Mouse (Mus musculus) liver, embryonic 12.5 days (tissue): Measurements from ENCODE around the gene Samd14. TPM values are rescaled to one million over a fixed set of nuclear protein-coding genes. Genes with fewer than 3 reads are reported as not detected.
A peak's percentile ranks its signal among the peaks of the same experiment; 100 is the strongest.

Experiments
- ATAC-seq: fragments of 200-750 bp; cut with Nextera tagmentation; 2 replicates; pipeline ENCODE4 v1.8.0; 2017; ENCODE audit warnings: moderate number of reproducible peaks, mild to moderate bottlenecking, moderate library complexity
- H3K27ac ChIP-seq: fragments of 300-500 bp; sonication (generic); 2 replicates; pipeline ENCODE4 v1.5.1; 2016; ENCODE audit warnings: mild to moderate bottlenecking
- H3K27me3 ChIP-seq: fragments of 300-500 bp; sonication (generic); replicated peaks from 2 replicates; pipeline ENCODE4 v1.6.1; 2016; ENCODE audit warnings: mild to moderate bottlenecking, moderate library complexity
- H3K36me3 ChIP-seq: fragments of 300-500 bp; sonication (generic); 2 replicates; pipeline ENCODE4 v1.6.1; 2016; ENCODE audit warnings: mild to moderate bottlenecking, moderate library complexity
- H3K4me1 ChIP-seq: fragments of 300-500 bp; sonication (generic); 2 replicates; pipeline ENCODE4 v1.6.1; 2016
- H3K4me2 ChIP-seq: fragments of 300-500 bp; sonication (generic); 2 replicates; pipeline ENCODE4 v1.6.1; 2016; ENCODE audit warnings: mild to moderate bottlenecking, moderate library complexity
- H3K4me3 ChIP-seq: fragments of 300-500 bp; sonication (generic); 2 replicates; pipeline ENCODE4 v1.5.1; 2016; ENCODE audit warnings: mild to moderate bottlenecking, moderate library complexity
- H3K9ac ChIP-seq: fragments of 300-500 bp; sonication (generic); 2 replicates; pipeline ENCODE4 v1.6.1; 2016; ENCODE audit warnings: mild to moderate bottlenecking, moderate library complexity
- H3K9me3 ChIP-seq: fragments of 300-500 bp; sonication (generic); replicated peaks from 2 replicates; pipeline ENCODE4 v1.6.1; 2016; ENCODE audit warnings: mild to moderate bottlenecking, moderate library complexity
- WGBS: fragments of 180-500 bp; shearing (Covaris S2); methylation state at CpG from one replicate; pipeline ENCODE4 v1.1.7; 2016; ENCODE audit not compliant: insufficient replicate concordance; 5-methylcytosine and 5-hydroxymethylcytosine counted together
- polyA plus RNA-seq: library from polyadenylated mRNA; unstranded; fragments of >200 nt; fragmentation: Nextera tagmentation; extraction: Ambion mirVana; gene quantifications from 2 replicates; pipeline ENCODE4 v1.2.1, GENCODE M21; 2016

Samd14 gene
- polyA plus RNA-seq, 1 experiment from 2014 or later: 53.8 TPM

- Histone ChIP-seq H3K27ac (peak overlapping the region; percentile 69), H3K4me3 (peak overlapping the region; percentile 75), H3K4me1 (peaks cover 34% of the 10 kb centered on the region), H3K9ac (peak overlapping the region; percentile 84), H3K36me3 (no peaks in the 10 kb centered on the region; the same call in 1 of the 2 replicates), H3K4me2 (peak overlapping the region; percentile 96), H3K9me3 (no peaks in the 10 kb centered on the region), H3K27me3 (peaks cover 22% of the 10 kb centered on the region)
- 3% methylated on average over 20 of the region's 20 CpGs for WGBS
- peak; percentile 40 for ATAC-seq
Measured at GRCm38 (mm10) chr11:95040491-95041138, 30.9 kb downstream of the Samd14 start.

- WGBS: under 1% methylated on average over 41 of the region's 41 CpGs
- H3K9ac ChIP-seq: peak within 1 kb of the TSS; percentile 84
- H3K4me2 ChIP-seq: peak within 1 kb of the TSS; percentile 96
- peak; percentile 97 for ATAC-seq
- no peaks in the 10 kb centered on the region for H3K9me3 ChIP-seq
- peaks cover 24% of the 10 kb centered on the region for H3K27me3 ChIP-seq
- no peaks in the 10 kb centered on the region; the same call in 1 of the 2 replicates for H3K36me3 ChIP-seq
- H3K27ac ChIP-seq: peak within 1 kb of the TSS; percentile 74
- peaks cover 34% of the 10 kb centered on the region for H3K4me1 ChIP-seq
- peak within 1 kb of the TSS; percentile 75 for H3K4me3 ChIP-seq
Measured at GRCm38 (mm10) chr11:95041139-95041609, 31.5 kb downstream of the Samd14 start, which contains the start of gene Pdk2. Pdk2 (minus strand) TSS chr11:95041354.

GRCm38 (mm10) chr11:95042096-95042495, 32.4 kb downstream of the Samd14 start:
- no peaks in the 10 kb centered on the region for H3K9me3 ChIP-seq
- H3K4me3 ChIP-seq: peak overlapping the region; percentile 75
- peaks cover 31% of the 10 kb centered on the region for H3K27me3 ChIP-seq
- under 1% methylated on average over 11 of the region's 11 CpGs for WGBS
- H3K27ac ChIP-seq: peak overlapping the region; percentile 74
- H3K9ac ChIP-seq: peak overlapping the region; percentile 67
- peak overlapping the region; percentile 96 for H3K4me2 ChIP-seq
- H3K36me3 ChIP-seq: no peaks in the 10 kb centered on the region; the same call in 1 of the 2 replicates
- peaks cover 34% of the 10 kb centered on the region for H3K4me1 ChIP-seq
- peak; percentile 28 for ATAC-seq

- H3K4me2 ChIP-seq: no peak overlapping the region
- no peak overlapping the region for H3K27ac ChIP-seq
- peaks cover 34% of the 10 kb centered on the region for H3K4me1 ChIP-seq
- H3K36me3 ChIP-seq: no peaks in the 10 kb centered on the region; the same call in 1 of the 2 replicates
- no peak for ATAC-seq
- 71% methylated on average over 4 of the region's 4 CpGs for WGBS
- no peak overlapping the region for H3K4me3 ChIP-seq
- no peak overlapping the region for H3K9ac ChIP-seq
- peaks cover 31% of the 10 kb centered on the region for H3K27me3 ChIP-seq
- H3K9me3 ChIP-seq: no peaks in the 10 kb centered on the region
Measured at GRCm38 (mm10) chr11:95043060-95043459, 33.4 kb downstream of the Samd14 start.

GRCm38 (mm10) chr11:95043608-95044007, 33.9 kb downstream of the Samd14 start:
- 39% methylated on average over 7 of the region's 7 CpGs for WGBS
- Histone ChIP-seq H3K36me3 (no peaks in the 10 kb centered on the region; the same call in 1 of the 2 replicates), H3K4me3 (no peak overlapping the region), H3K4me2 (no peak overlapping the region), H3K4me1 (peaks cover 30% of the 10 kb centered on the region), H3K9ac (no peak overlapping the region), H3K9me3 (no peaks in the 10 kb centered on the region), H3K27ac (no peak overlapping the region), H3K27me3 (peaks cover 31% of the 10 kb centered on the region)
- ATAC-seq: no peak

GRCm38 (mm10) chr11:95044185-95044870, 34.6 kb downstream of the Samd14 start:
- Histone ChIP-seq H3K9ac (no peak overlapping the region), H3K4me1 (peaks cover 28% of the 10 kb centered on the region), H3K27ac (no peak overlapping the region), H3K9me3 (no peaks in the 10 kb centered on the region), H3K27me3 (peaks cover 31% of the 10 kb centered on the region), H3K4me3 (no peak overlapping the region), H3K4me2 (no peak overlapping the region), H3K36me3 (no peaks in the 10 kb centered on the region)
- no peak for ATAC-seq
- 50% methylated on average over 12 of the region's 13 CpGs for WGBS

- Histone ChIP-seq H3K4me3 (no peak overlapping the region), H3K9me3 (no peaks in the 10 kb centered on the region), H3K36me3 (no peaks in the 10 kb centered on the region), H3K27me3 (peaks cover 39% of the 10 kb centered on the region), H3K4me1 (peaks cover 5% of the 10 kb centered on the region; the same call in 1 of the 2 replicates), H3K9ac (no peak overlapping the region), H3K27ac (no peak overlapping the region), H3K4me2 (no peak overlapping the region)
- ATAC-seq: peak; percentile 25; the same call in 1 of the 2 replicates
- 44% methylated on average over 9 of the region's 9 CpGs for WGBS
Measured at GRCm38 (mm10) chr11:95046980-95047680, 37.5 kb downstream of the Samd14 start.

- H3K4me1 ChIP-seq: no peaks in the 10 kb centered on the region
- no peak for ATAC-seq
- no peak overlapping the region for H3K4me2 ChIP-seq
- H3K36me3 ChIP-seq: no peaks in the 10 kb centered on the region
- 66% methylated on average over 9 of the region's 9 CpGs for WGBS
- H3K27me3 ChIP-seq: peaks cover 48% of the 10 kb centered on the region
- no peaks in the 10 kb centered on the region for H3K9me3 ChIP-seq
- no peak overlapping the region for H3K9ac ChIP-seq
- no peak overlapping the region for H3K27ac ChIP-seq
- H3K4me3 ChIP-seq: no peak overlapping the region
Measured at GRCm38 (mm10) chr11:95053062-95053461, 43.4 kb downstream of the Samd14 start.

GRCm38 (mm10) chr11:95056768-95057501, 47.3 kb downstream of the Samd14 start:
- H3K36me3 ChIP-seq: no peaks in the 10 kb centered on the region
- no peak overlapping the region for H3K9ac ChIP-seq
- no peaks in the 10 kb centered on the region for H3K4me1 ChIP-seq
- 41% methylated on average over 19 of the region's 19 CpGs for WGBS
- H3K9me3 ChIP-seq: no peaks in the 10 kb centered on the region
- H3K27me3 ChIP-seq: peaks cover 45% of the 10 kb centered on the region
- H3K4me2 ChIP-seq: no peak overlapping the region
- no peak overlapping the region for H3K27ac ChIP-seq
- ATAC-seq: no peak
- H3K4me3 ChIP-seq: no peak overlapping the region

GRCm38 (mm10) chr11:95069226-95069957, 59.7 kb downstream of the Samd14 start:
- Histone ChIP-seq H3K27me3 (peaks cover 27% of the 10 kb centered on the region), H3K4me2 (no peak overlapping the region), H3K4me3 (no peak overlapping the region), H3K9me3 (no peaks in the 10 kb centered on the region), H3K27ac (no peak overlapping the region), H3K4me1 (no peaks in the 10 kb centered on the region), H3K36me3 (0 out of 2 replicates have a peak, but pooled peaks cover 3% of the 10 kb centered on the region), H3K9ac (no peak overlapping the region)
- 71% methylated on average over 10 of the region's 10 CpGs for WGBS
- no peak for ATAC-seq
